7 mouse cellular contexts compared by ENCODE assay signal in the genomic region with DNA sequence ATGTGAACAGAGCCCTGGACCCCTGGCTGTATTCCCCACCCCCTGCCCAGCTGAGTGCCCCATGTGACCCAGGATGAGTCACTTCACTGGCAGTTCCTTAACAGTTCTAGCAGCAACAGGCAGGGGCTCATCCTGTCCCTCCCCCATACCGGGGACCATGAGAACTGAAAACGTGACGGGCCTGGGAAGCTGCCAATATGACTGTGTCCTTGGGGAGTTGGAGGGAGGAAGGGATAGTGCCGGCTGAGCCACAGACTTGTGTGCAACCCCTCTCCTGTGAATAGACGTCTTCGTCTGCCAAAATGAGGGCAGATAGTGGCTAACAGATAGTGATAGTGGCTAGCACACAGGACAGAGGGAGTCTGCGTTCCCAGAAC. TPM values are rescaled to one million over a fixed set of nuclear protein-coding genes. Genes with fewer than 3 reads are reported as not detected.
DNase-seq lines count a peak whose midpoint lies in the region; ATAC-seq and TF ChIP-seq lines count a peak whose summit lies in the region.

No protein-coding gene starts in this region.

- TF ChIP-seq POLR2A in myocyte (IDR thresholded peaks at IDR 0.05; ENCODE audit: insufficient read length, low read depth) = no peak

- peaks cover 44% of the 10 kb centered on the region for H3K4me1 ChIP-seq in embryonic facial prominence, embryonic 12.5 days
- H3K4me1 ChIP-seq in heart, embryonic 11.5 days (ENCODE audit: control insufficient read depth, insufficient read depth, low read length) = peaks cover 39% of the 10 kb centered on the region
- H3K4me1 ChIP-seq in kidney, embryonic 14.5 days (ENCODE audit: control insufficient read depth, insufficient read depth, low read length) = peaks cover 40% of the 10 kb centered on the region
- peaks cover 22% of the 10 kb centered on the region for H3K4me1 ChIP-seq in liver, embryonic 11.5 days (replicated peaks; ENCODE audit: control insufficient read depth, insufficient read depth, low read length)

- DNase-seq in adrenal gland, adult 8-10 months = peak; percentile 96
- DNase-seq in liver, embryonic 11.5 days (ENCODE audit: low spot score) = peak; percentile 57
- DNase-seq in urinary bladder, adult 18-20 months (ENCODE audit: low spot score in 2 of 2) = peak; percentile 75 to 81

- H3K9ac ChIP-seq in embryonic facial prominence, embryonic 12.5 days = peak overlapping the region; percentile 56
- H3K9ac ChIP-seq in heart, embryonic 11.5 days (ENCODE audit: low read depth, low read length) = peak overlapping the region; percentile 68
- H3K9ac ChIP-seq in kidney, embryonic 14.5 days (ENCODE audit: low read depth, low read length) = peak overlapping the region; percentile 31; the same call in 1 of the 2 replicates
- H3K9ac ChIP-seq in liver, embryonic 11.5 days (ENCODE audit: low read depth, low read length) = no peak overlapping the region

- peak overlapping the region; percentile 38 for H3K4me3 ChIP-seq in embryonic facial prominence, embryonic 12.5 days
- H3K4me3 ChIP-seq in heart, embryonic 11.5 days (ENCODE audit: low read depth, low read length) = peak overlapping the region; percentile 41
- H3K4me3 ChIP-seq in kidney, embryonic 14.5 days (ENCODE audit: low read length) = peak overlapping the region; percentile 20
- H3K4me3 ChIP-seq in liver, embryonic 11.5 days (ENCODE audit: low read depth, low read length) = peak overlapping the region; percentile 33
- peak overlapping the region; percentile 95 for H3K4me3 ChIP-seq in myocyte

- peaks cover 25% of the 10 kb centered on the region for H3K36me3 ChIP-seq in embryonic facial prominence, embryonic 12.5 days
- peaks cover 15% of the 10 kb centered on the region for H3K36me3 ChIP-seq in heart, embryonic 11.5 days (ENCODE audit: control insufficient read depth, insufficient read depth, low read length)
- peaks cover 19% of the 10 kb centered on the region; the same call in 1 of the 2 replicates for H3K36me3 ChIP-seq in kidney, embryonic 14.5 days (ENCODE audit: control insufficient read depth, insufficient read depth, low read length)
- peaks cover 11% of the 10 kb centered on the region; the same call in 1 of the 2 replicates for H3K36me3 ChIP-seq in liver, embryonic 11.5 days (ENCODE audit: control insufficient read depth, insufficient read depth, low read length)
- H3K36me3 ChIP-seq in myocyte (ENCODE audit: control insufficient read depth, insufficient read depth) = peaks cover 26% of the 10 kb centered on the region

- 0 out of 2 replicates have a peak overlapping the region, but pooled peaks have one; percentile 17 for H3K27ac ChIP-seq in embryonic facial prominence, embryonic 12.5 days
- peak overlapping the region; percentile 77 for H3K27ac ChIP-seq in heart, embryonic 11.5 days (ENCODE audit: low read depth, low read length)
- H3K27ac ChIP-seq in kidney, embryonic 14.5 days (ENCODE audit: low read depth, low read length) = no peak overlapping the region
- no peak overlapping the region for H3K27ac ChIP-seq in liver, embryonic 11.5 days (ENCODE audit: low read depth, low read length)

- peak overlapping the region; percentile 85 for H3K4me2 ChIP-seq in embryonic facial prominence, embryonic 12.5 days (replicated peaks)
- H3K4me2 ChIP-seq in heart, embryonic 11.5 days = peak overlapping the region; percentile 77
- H3K4me2 ChIP-seq in kidney, embryonic 14.5 days (replicated peaks; ENCODE audit: low read depth, low read length) = peak overlapping the region; percentile 71
- peak overlapping the region; percentile 83 for H3K4me2 ChIP-seq in liver, embryonic 11.5 days
- H3K4me2 ChIP-seq in myocyte (ENCODE audit: low read depth) = peak overlapping the region; percentile 99

- 25% methylated on average over 7 of the region's 7 CpGs for WGBS in embryonic facial prominence, embryonic 12.5 days
- WGBS in heart, embryonic 11.5 days (ENCODE audit: insufficient replicate concordance) = 6% methylated on average over 7 of the region's 7 CpGs
- 18% methylated on average over 7 of the region's 7 CpGs for WGBS in kidney, embryonic 14.5 days
- 13% methylated on average over 7 of the region's 7 CpGs for WGBS in liver, embryonic 11.5 days

- H3K9me3 ChIP-seq in embryonic facial prominence, embryonic 12.5 days = no peaks in the 10 kb centered on the region
- peaks cover 3% of the 10 kb centered on the region; the same call in 1 of the 2 replicates for H3K9me3 ChIP-seq in heart, embryonic 11.5 days (replicated peaks; ENCODE audit: control insufficient read depth, low read length)
- peaks cover 5% of the 10 kb centered on the region; the same call in 1 of the 2 replicates for H3K9me3 ChIP-seq in kidney, embryonic 14.5 days (ENCODE audit: control insufficient read depth, low read length)
- no peaks in the 10 kb centered on the region; the same call in 1 of the 2 replicates for H3K9me3 ChIP-seq in liver, embryonic 11.5 days (ENCODE audit: control insufficient read depth, low read length)

- ATAC-seq in embryonic facial prominence, embryonic 12.5 days (ENCODE audit: insufficient number of reproducible peaks, insufficient read depth, low FRiP score, low TSS enrichment) = no peak
- ATAC-seq in heart, embryonic 11.5 days (replicated peaks; ENCODE audit: insufficient number of reproducible peaks, low FRiP score, low TSS enrichment) = peak; percentile 70
- ATAC-seq in kidney, embryonic 14.5 days (ENCODE audit: low FRiP score, low TSS enrichment) = no peak; the same call in 1 of the 2 replicates
- 0 out of 2 replicates have a peak, but pooled peaks have one; percentile 13 for ATAC-seq in liver, embryonic 11.5 days (replicated peaks; ENCODE audit: low FRiP score)

- H3ac ChIP-seq in myocyte (ENCODE audit: control insufficient read depth, insufficient read length) = no peak overlapping the region

- H3K27me3 ChIP-seq in embryonic facial prominence, embryonic 12.5 days = no peaks in the 10 kb centered on the region
- H3K27me3 ChIP-seq in heart, embryonic 11.5 days (ENCODE audit: control insufficient read depth, insufficient read depth, low read length) = no peaks in the 10 kb centered on the region
- H3K27me3 ChIP-seq in kidney, embryonic 14.5 days (ENCODE audit: control insufficient read depth, insufficient read depth, low read length) = no peaks in the 10 kb centered on the region
- no peaks in the 10 kb centered on the region for H3K27me3 ChIP-seq in liver, embryonic 11.5 days (replicated peaks; ENCODE audit: control insufficient read depth, insufficient read depth, low read length)
- H3K27me3 ChIP-seq in myocyte (ENCODE audit: control insufficient read depth, insufficient read depth, insufficient read length) = no peaks in the 10 kb centered on the region

- H3K79me2 ChIP-seq in myocyte (ENCODE audit: control insufficient read depth, insufficient read depth) = peaks cover 54% of the 10 kb centered on the region

TF ChIP-seq in myocyte, 11 proteins besides CTCF, POLR2A, EP300 and RAD21:
- TF ChIP-seq E2F4 (IDR thresholded peaks at IDR 0.05; ENCODE audit: insufficient read depth) (no peak), USF1 (IDR thresholded peaks at IDR 0.05; ENCODE audit: low read depth) (peak; percentile 94), REST (IDR thresholded peaks at IDR 0.05; ENCODE audit: insufficient read depth, insufficient read length) (no peak), MYOG (IDR thresholded peaks at IDR 0.05; ENCODE audit: control insufficient read depth in 1 of 3, insufficient read depth in 1 of 3, insufficient read length in 2 of 3, low read depth in 2 of 3) (peak in 1 of 3 experiments; percentile 46), MYOD1 (IDR thresholded peaks at IDR 0.05; ENCODE audit: control insufficient read depth in 1 of 3, insufficient read length in 2 of 3, low read depth in 2 of 3) (peak in 1 of 3 experiments; percentile 37)
TF ChIP-seq in myocyte: peak in this region for 3.

RNA-seq across cellular contexts. Expression of a gene that starts 3.5 kb away (rescaled TPM):
- 10 to 100 TPM; 31.4 to 52.0 (median 39.9) TPM for total RNA-seq in adrenal gland, adult 8-10 months (2022)
- 13.8 and 14.4 TPM in 2 replicates for polyA plus RNA-seq in embryonic facial prominence, embryonic 12.5 days (2016; fragmentation: Nextera tagmentation; extraction: Ambion mirVana)
- polyA plus RNA-seq in heart, embryonic 11.5 days (2014; fragmentation: Nextera tagmentation; extraction: Ambion mirVana) = 4.5 and 5.2 TPM in 2 replicates
- 4.1 and 8.3 TPM in 2 replicates for polyA plus RNA-seq in kidney, embryonic 14.5 days (2014; fragmentation: Nextera tagmentation; extraction: Ambion mirVana)
- polyA plus RNA-seq in liver, embryonic 11.5 days (2014; fragmentation: Nextera tagmentation; extraction: Ambion mirVana) = 3.8 and 3.9 TPM in 2 replicates
- 9.4 TPM for polyA plus RNA-seq in myocyte (2012; fragmentation: generic; extraction: Trizol)

RNA-seq across cellular contexts. Expression of a gene that starts 12.6 kb away (rescaled TPM):
- 100 to 1,000 TPM; 102 to 128 (median 114) TPM for total RNA-seq in adrenal gland, adult 8-10 months (2022)
- 74.3 and 76.9 TPM in 2 replicates for polyA plus RNA-seq in embryonic facial prominence, embryonic 12.5 days (2016; fragmentation: Nextera tagmentation; extraction: Ambion mirVana)
- 65.6 and 66.0 TPM in 2 replicates for polyA plus RNA-seq in heart, embryonic 11.5 days (2014; fragmentation: Nextera tagmentation; extraction: Ambion mirVana)
- 98.4 and 111 TPM in 2 replicates for polyA plus RNA-seq in kidney, embryonic 14.5 days (2014; fragmentation: Nextera tagmentation; extraction: Ambion mirVana)
- 105 and 110 TPM in 2 replicates for polyA plus RNA-seq in liver, embryonic 11.5 days (2014; fragmentation: Nextera tagmentation; extraction: Ambion mirVana)
- polyA plus RNA-seq in myocyte (2012; fragmentation: generic; extraction: Trizol) = 142 TPM

RNA-seq across cellular contexts. Expression of a gene that starts 26.0 kb away (rescaled TPM):
- 10 to 100 TPM; 16.2 to 20.6 (median 17.2) TPM for total RNA-seq in adrenal gland, adult 8-10 months (2022)
- polyA plus RNA-seq in embryonic facial prominence, embryonic 12.5 days (2016; fragmentation: Nextera tagmentation; extraction: Ambion mirVana) = 27.3 and 29.1 TPM in 2 replicates
- 19.0 and 21.6 TPM in 2 replicates for polyA plus RNA-seq in heart, embryonic 11.5 days (2014; fragmentation: Nextera tagmentation; extraction: Ambion mirVana)
- 24.3 and 27.7 TPM in 2 replicates for polyA plus RNA-seq in kidney, embryonic 14.5 days (2014; fragmentation: Nextera tagmentation; extraction: Ambion mirVana)
- 21.7 and 22.6 TPM in 2 replicates for polyA plus RNA-seq in liver, embryonic 11.5 days (2014; fragmentation: Nextera tagmentation; extraction: Ambion mirVana)
- polyA plus RNA-seq in myocyte (2012; fragmentation: generic; extraction: Trizol) = 12.8 TPM

RNA-seq across cellular contexts. Expression of a gene that starts 59.8 kb away (rescaled TPM):
- total RNA-seq in adrenal gland, adult 8-10 months (2022) = 10 to 100 TPM in 1 of 4 experiments, 1 to 10 TPM in 3; 6.4 to 15.0 (median 8.1) TPM
- polyA plus RNA-seq in embryonic facial prominence, embryonic 12.5 days (2016; fragmentation: Nextera tagmentation; extraction: Ambion mirVana) = 9.1 and 10.8 TPM in 2 replicates
- polyA plus RNA-seq in heart, embryonic 11.5 days (2014; fragmentation: Nextera tagmentation; extraction: Ambion mirVana) = 18.6 and 22.0 TPM in 2 replicates
- polyA plus RNA-seq in kidney, embryonic 14.5 days (2014; fragmentation: Nextera tagmentation; extraction: Ambion mirVana) = 15.7 and 19.2 TPM in 2 replicates
- polyA plus RNA-seq in liver, embryonic 11.5 days (2014; fragmentation: Nextera tagmentation; extraction: Ambion mirVana) = 1.1 and 1.3 TPM in 2 replicates
- 58.3 TPM for polyA plus RNA-seq in myocyte (2012; fragmentation: generic; extraction: Trizol)

Comparison
In these comparisons a context has a peak if more than half of its experiments do, and no peak if none do; other contexts are left out.
1. ATAC-seq: peak in heart, embryonic 11.5 days (single experiment) and liver, embryonic 11.5 days (single experiment); none in embryonic facial prominence, embryonic 12.5 days (single experiment) and kidney, embryonic 14.5 days (single experiment).
2. H3K27ac ChIP-seq: peak in embryonic facial prominence, embryonic 12.5 days (single experiment) and heart, embryonic 11.5 days (single experiment); none in kidney, embryonic 14.5 days (single experiment) and liver, embryonic 11.5 days (single experiment).
3. H3K4me3 ChIP-seq: peak in every context shown above with its lines; median percentile 95 in myocyte; 41 in heart, embryonic 11.5 days; 38 in embryonic facial prominence, embryonic 12.5 days; 33 in liver, embryonic 11.5 days; 20 in kidney, embryonic 14.5 days.
4. Peak in every context shown above with its lines, with median percentiles within 50 percentile points of each other: DNase-seq and H3K4me2 ChIP-seq.